Mouse (Mus musculus): Measurements from ENCODE around the gene Hoxd9. TPM values are rescaled to one million over a fixed set of nuclear protein-coding genes. Genes with fewer than 3 reads are reported as not detected.

Gene Hoxd9
- polyA plus RNA-seq, 1 experiment from 2014 or later = 0.41 TPM

DNA sequence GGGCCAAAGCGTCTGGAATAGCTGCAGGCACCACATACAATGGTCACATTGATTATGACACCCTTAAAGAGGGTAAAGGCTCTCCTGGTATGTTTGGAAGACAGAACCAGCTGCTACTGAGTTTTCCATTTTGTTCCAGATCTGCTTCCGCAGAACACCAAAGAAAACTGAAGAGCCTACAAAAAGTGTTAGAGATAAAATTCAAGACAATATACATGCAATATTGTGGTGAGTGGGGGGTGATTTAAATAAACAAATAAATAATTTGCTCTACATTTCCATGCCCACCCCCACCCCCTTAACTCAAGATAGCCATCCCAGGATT, 41.9 kb downstream of the Hoxd9 start:
- Histone ChIP-seq H3K9me3 (ENCODE audit: control insufficient read depth, low read depth, low read length) (no peaks in the 10 kb centered on the region), H3K27me3 (ENCODE audit: control insufficient read depth, insufficient read depth, low read length) (peaks cover 74% of the 10 kb centered on the region), H3K4me1 (ENCODE audit: control insufficient read depth, insufficient read depth, low read length) (no peaks in the 10 kb centered on the region), H3K36me3 (ENCODE audit: control insufficient read depth, insufficient read depth, low read length) (no peaks in the 10 kb centered on the region), H3K27ac (ENCODE audit: low read length) (no peak overlapping the region), H3K4me2 (replicated peaks; ENCODE audit: low read depth, low read length) (no peak overlapping the region), H3K9ac (replicated peaks; ENCODE audit: low read depth, low read length) (no peak overlapping the region), H3K4me3 (ENCODE audit: low read depth, low read length) (0 out of 2 replicates have a peak overlapping the region, but pooled peaks have one; percentile 5)
- no peak for ATAC-seq (ENCODE audit: insufficient number of reproducible peaks, insufficient read depth, low FRiP score, low read depth)
- WGBS = 17% methylated on average over 2 of the region's 2 CpGs

GRCm38 (mm10) chr2:74739869-74740268, 42.3 kb downstream of the Hoxd9 start:
- H3K27ac ChIP-seq (ENCODE audit: low read length) = no peak overlapping the region
- no peak overlapping the region for H3K4me3 ChIP-seq (ENCODE audit: low read depth, low read length)
- no peaks in the 10 kb centered on the region for H3K36me3 ChIP-seq (ENCODE audit: control insufficient read depth, insufficient read depth, low read length)
- no peaks in the 10 kb centered on the region for H3K9me3 ChIP-seq (ENCODE audit: control insufficient read depth, low read depth, low read length)
- peak overlapping the region; percentile 15; the same call in 1 of the 2 replicates for H3K4me2 ChIP-seq (replicated peaks; ENCODE audit: low read depth, low read length)
- H3K4me1 ChIP-seq (ENCODE audit: control insufficient read depth, insufficient read depth, low read length) = no peaks in the 10 kb centered on the region
- WGBS = 3% methylated on average over 14 of the region's 14 CpGs
- H3K9ac ChIP-seq (replicated peaks; ENCODE audit: low read depth, low read length) = no peak overlapping the region
- ATAC-seq (ENCODE audit: insufficient number of reproducible peaks, insufficient read depth, low FRiP score, low read depth) = no peak
- H3K27me3 ChIP-seq (ENCODE audit: control insufficient read depth, insufficient read depth, low read length) = peaks cover 74% of the 10 kb centered on the region

DNA sequence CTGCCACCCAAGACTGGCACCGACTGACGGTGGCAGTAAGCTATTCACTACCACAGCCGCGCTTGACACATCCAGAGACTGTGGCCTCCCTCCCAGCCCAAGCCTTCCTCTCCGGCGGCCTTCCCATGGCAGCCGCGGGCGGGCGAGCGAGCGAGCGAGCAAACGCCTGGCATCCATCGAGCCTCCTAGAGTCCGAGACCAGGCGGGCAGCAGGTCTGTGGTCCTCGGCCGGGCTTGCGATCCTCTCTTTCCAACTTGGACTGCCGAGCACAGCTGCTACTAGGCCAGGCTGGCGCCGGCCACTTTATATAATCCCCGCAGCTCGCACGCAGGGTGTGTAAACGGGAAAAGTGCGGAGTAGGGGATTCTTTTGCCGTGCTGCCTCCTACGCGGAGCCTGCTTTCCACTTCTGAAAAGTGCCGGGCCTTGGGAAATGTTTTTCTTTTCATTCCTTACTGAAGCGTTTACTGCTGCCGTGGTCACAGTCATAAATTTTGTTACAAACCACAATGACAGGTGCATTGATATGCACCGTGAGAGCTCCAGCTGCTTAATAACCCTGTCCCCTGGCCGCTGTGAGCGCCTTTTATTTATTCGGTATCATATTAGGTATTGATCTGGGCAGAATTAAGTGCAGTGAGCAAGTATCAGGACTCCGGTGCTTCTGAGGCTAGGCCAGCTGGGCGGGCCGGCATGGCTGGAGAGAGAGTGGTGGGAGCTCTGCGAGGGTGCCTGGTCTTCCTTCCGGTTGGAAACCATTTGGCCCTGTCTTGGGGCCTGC, 43.0 kb downstream of the Hoxd9 start:
- Histone ChIP-seq H3K27me3 (ENCODE audit: control insufficient read depth, insufficient read depth, low read length) (peaks cover 77% of the 10 kb centered on the region), H3K4me3 (ENCODE audit: low read depth, low read length) (peak overlapping the region; percentile 16; the same call in 1 of the 2 replicates), H3K9ac (replicated peaks; ENCODE audit: low read depth, low read length) (no peak overlapping the region), H3K9me3 (ENCODE audit: control insufficient read depth, low read depth, low read length) (no peaks in the 10 kb centered on the region), H3K4me1 (ENCODE audit: control insufficient read depth, insufficient read depth, low read length) (no peaks in the 10 kb centered on the region), H3K36me3 (ENCODE audit: control insufficient read depth, insufficient read depth, low read length) (no peaks in the 10 kb centered on the region), H3K4me2 (replicated peaks; ENCODE audit: low read depth, low read length) (peak overlapping the region; percentile 15; the same call in 1 of the 2 replicates), H3K27ac (ENCODE audit: low read length) (no peak overlapping the region; the same call in 1 of the 2 replicates)
- 0 out of 2 replicates have a peak, but pooled peaks have one; percentile 40 for ATAC-seq (ENCODE audit: insufficient number of reproducible peaks, insufficient read depth, low FRiP score, low read depth)
- 4% methylated on average over 43 of the region's 43 CpGs for WGBS

DNA sequence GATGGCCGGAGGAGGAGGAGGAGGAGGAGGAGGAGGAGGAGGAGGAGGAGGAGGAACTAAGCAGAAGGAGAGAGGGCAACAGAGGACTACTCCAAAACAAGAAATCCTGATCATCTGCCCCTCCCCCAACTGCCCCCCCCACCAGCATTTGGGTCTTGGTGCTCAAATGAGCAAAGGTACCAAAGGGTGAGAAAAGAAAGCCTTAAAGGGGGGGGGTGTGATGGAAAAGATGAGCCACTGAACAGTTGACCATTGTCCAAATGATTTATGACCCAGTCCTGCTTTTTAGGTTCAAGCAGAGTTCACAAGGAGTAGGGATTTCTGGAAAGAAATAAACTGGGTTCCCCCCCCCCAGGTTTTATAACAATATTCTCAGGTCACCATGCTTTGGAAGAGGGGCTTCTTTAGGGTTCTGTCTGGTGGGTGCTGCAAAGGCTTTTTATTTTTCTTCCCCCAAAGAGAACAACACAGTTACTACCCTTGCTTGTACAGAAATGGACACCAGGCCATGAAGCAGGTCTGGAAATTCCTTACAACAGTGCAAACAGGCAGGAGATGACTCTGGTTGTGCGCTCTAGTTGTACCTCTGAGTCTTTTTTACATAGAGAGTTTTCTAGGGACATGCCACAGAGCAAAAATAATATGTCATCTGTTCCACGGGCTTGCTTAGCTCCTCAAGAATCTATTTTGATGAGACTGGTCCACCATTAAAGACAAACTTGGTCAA, 43.9 kb downstream of the Hoxd9 start:
- Histone ChIP-seq H3K9ac (replicated peaks; ENCODE audit: low read depth, low read length) (no peak overlapping the region), H3K4me3 (ENCODE audit: low read depth, low read length) (no peak overlapping the region), H3K9me3 (ENCODE audit: control insufficient read depth, low read depth, low read length) (no peaks in the 10 kb centered on the region), H3K27ac (ENCODE audit: low read length) (no peak overlapping the region), H3K4me2 (replicated peaks; ENCODE audit: low read depth, low read length) (no peak overlapping the region), H3K4me1 (ENCODE audit: control insufficient read depth, insufficient read depth, low read length) (no peaks in the 10 kb centered on the region), H3K27me3 (ENCODE audit: control insufficient read depth, insufficient read depth, low read length) (peaks cover 85% of the 10 kb centered on the region), H3K36me3 (ENCODE audit: control insufficient read depth, insufficient read depth, low read length) (no peaks in the 10 kb centered on the region)
- ATAC-seq (ENCODE audit: insufficient number of reproducible peaks, insufficient read depth, low FRiP score, low read depth) = no peak
- WGBS = 39% methylated on average over 2 of the region's 3 CpGs

- Histone ChIP-seq H3K4me3 (ENCODE audit: low read depth, low read length) (no peak overlapping the region), H3K9ac (replicated peaks; ENCODE audit: low read depth, low read length) (no peak overlapping the region), H3K4me1 (ENCODE audit: control insufficient read depth, insufficient read depth, low read length) (no peaks in the 10 kb centered on the region), H3K9me3 (ENCODE audit: control insufficient read depth, low read depth, low read length) (no peaks in the 10 kb centered on the region), H3K27me3 (ENCODE audit: control insufficient read depth, insufficient read depth, low read length) (peaks cover 85% of the 10 kb centered on the region), H3K36me3 (ENCODE audit: control insufficient read depth, insufficient read depth, low read length) (no peaks in the 10 kb centered on the region), H3K27ac (ENCODE audit: low read length) (no peak overlapping the region), H3K4me2 (replicated peaks; ENCODE audit: low read depth, low read length) (no peak overlapping the region)
- ATAC-seq (ENCODE audit: insufficient number of reproducible peaks, insufficient read depth, low FRiP score, low read depth) = no peak
Observed at GRCm38 (mm10) chr2:74741979-74742277, 44.4 kb downstream of the Hoxd9 start.

DNA sequence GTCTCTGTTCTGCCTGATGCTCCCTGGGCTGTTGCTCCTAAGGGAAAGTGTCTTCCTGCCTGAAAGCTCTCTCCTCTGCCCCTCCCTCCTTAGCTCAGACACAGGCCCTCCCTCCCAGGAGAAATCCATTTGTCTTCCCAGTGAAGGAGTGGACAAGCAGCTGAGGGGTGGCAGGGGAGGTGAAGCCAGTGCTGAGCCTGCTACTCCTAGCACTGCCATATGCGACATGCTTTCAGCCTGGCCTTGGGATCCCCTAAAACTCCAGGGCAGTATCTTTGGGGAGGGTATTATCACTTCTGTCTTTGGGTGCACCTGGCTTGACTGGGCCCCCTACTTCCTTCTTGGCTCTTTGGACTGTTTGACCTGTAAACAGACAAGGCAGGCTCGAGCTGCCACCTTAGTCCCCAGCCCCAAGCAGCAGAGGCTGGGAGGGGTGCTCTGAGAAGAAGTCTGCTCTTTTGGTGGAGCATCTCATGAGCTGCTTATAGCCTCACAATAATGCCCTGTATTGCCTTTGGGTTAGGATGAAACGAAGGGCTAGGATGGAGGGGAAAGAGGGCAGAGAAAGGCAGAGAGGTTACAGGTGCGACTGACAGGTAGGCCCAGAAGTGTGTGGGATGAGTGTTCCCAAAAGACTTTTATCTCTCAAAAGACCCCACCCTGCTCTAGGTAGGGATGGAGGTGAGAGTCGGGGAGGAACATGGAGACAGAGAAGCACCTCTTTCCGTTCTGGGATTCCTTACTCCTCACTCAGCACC, 48.2 kb downstream of the Hoxd9 start:
- no peaks in the 10 kb centered on the region for H3K4me1 ChIP-seq (ENCODE audit: control insufficient read depth, insufficient read depth, low read length)
- peaks cover 83% of the 10 kb centered on the region for H3K27me3 ChIP-seq (ENCODE audit: control insufficient read depth, insufficient read depth, low read length)
- WGBS = 10% methylated on average over 6 of the region's 6 CpGs
- H3K4me3 ChIP-seq (ENCODE audit: low read depth, low read length) = no peak overlapping the region
- H3K4me2 ChIP-seq (replicated peaks; ENCODE audit: low read depth, low read length) = no peak overlapping the region
- no peak overlapping the region for H3K9ac ChIP-seq (replicated peaks; ENCODE audit: low read depth, low read length)
- no peaks in the 10 kb centered on the region for H3K36me3 ChIP-seq (ENCODE audit: control insufficient read depth, insufficient read depth, low read length)
- no peak for ATAC-seq (ENCODE audit: insufficient number of reproducible peaks, insufficient read depth, low FRiP score, low read depth)
- peak overlapping the region; percentile 28; the same call in 1 of the 2 replicates for H3K27ac ChIP-seq (ENCODE audit: low read length)
- H3K9me3 ChIP-seq (ENCODE audit: control insufficient read depth, low read depth, low read length) = no peaks in the 10 kb centered on the region

DNA sequence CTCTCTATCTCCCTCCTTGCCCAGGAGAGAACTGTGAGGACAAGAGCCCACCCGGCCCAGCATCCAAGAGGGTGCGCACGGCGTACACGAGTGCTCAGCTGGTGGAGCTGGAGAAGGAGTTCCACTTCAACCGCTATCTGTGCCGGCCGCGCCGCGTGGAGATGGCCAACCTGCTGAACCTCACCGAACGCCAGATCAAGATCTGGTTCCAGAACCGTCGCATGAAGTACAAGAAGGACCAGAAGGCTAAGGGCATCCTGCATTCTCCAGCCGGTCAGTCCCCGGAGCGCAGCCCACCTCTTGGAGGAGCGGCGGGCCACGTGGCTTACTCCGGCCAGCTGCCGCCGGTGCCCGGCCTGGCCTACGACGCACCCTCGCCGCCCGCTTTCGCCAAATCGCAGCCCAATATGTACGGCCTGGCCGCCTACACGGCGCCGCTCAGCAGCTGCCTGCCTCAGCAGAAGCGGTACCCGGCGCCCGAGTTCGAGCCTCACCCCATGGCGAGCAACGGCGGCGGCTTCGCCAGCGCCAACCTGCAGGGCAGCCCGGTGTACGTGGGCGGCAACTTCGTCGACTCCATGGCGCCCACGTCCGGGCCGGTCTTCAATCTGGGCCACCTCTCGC, 48.9 kb downstream of the Hoxd9 start:
- Histone ChIP-seq H3K4me1 (ENCODE audit: control insufficient read depth, insufficient read depth, low read length) (no peaks in the 10 kb centered on the region), H3K4me3 (ENCODE audit: low read depth, low read length) (peak overlapping the region; percentile 19), H3K9me3 (ENCODE audit: control insufficient read depth, low read depth, low read length) (no peaks in the 10 kb centered on the region), H3K4me2 (replicated peaks; ENCODE audit: low read depth, low read length) (peak overlapping the region; percentile 23), H3K27ac (ENCODE audit: low read length) (no peak overlapping the region; the same call in 1 of the 2 replicates), H3K27me3 (ENCODE audit: control insufficient read depth, insufficient read depth, low read length) (peaks cover 84% of the 10 kb centered on the region), H3K9ac (replicated peaks; ENCODE audit: low read depth, low read length) (peak overlapping the region; percentile 18; the same call in 1 of the 2 replicates), H3K36me3 (ENCODE audit: control insufficient read depth, insufficient read depth, low read length) (no peaks in the 10 kb centered on the region)
- ATAC-seq (ENCODE audit: insufficient number of reproducible peaks, insufficient read depth, low FRiP score, low read depth) = no peak
- 3% methylated on average over 58 of the region's 58 CpGs for WGBS

GRCm38 (mm10) chr2:74747006-74747405, 49.5 kb downstream of the Hoxd9 start:
- H3K4me1 ChIP-seq (ENCODE audit: control insufficient read depth, insufficient read depth, low read length) = no peaks in the 10 kb centered on the region
- no peak for ATAC-seq (ENCODE audit: insufficient number of reproducible peaks, insufficient read depth, low FRiP score, low read depth)
- peak overlapping the region; percentile 18; the same call in 1 of the 2 replicates for H3K9ac ChIP-seq (replicated peaks; ENCODE audit: low read depth, low read length)
- H3K27ac ChIP-seq (ENCODE audit: low read length) = no peak overlapping the region; the same call in 1 of the 2 replicates
- H3K4me2 ChIP-seq (replicated peaks; ENCODE audit: low read depth, low read length) = 0 out of 2 replicates have a peak overlapping the region, but pooled peaks have one; percentile 23
- H3K9me3 ChIP-seq (ENCODE audit: control insufficient read depth, low read depth, low read length) = no peaks in the 10 kb centered on the region
- peaks cover 84% of the 10 kb centered on the region for H3K27me3 ChIP-seq (ENCODE audit: control insufficient read depth, insufficient read depth, low read length)
- 6% methylated on average over 24 of the region's 24 CpGs for WGBS
- H3K4me3 ChIP-seq (ENCODE audit: low read depth, low read length) = peak overlapping the region; percentile 19
- H3K36me3 ChIP-seq (ENCODE audit: control insufficient read depth, insufficient read depth, low read length) = no peaks in the 10 kb centered on the region

Measured in stomach, embryonic 14.5 days (tissue).